Mouse (Mus musculus) lung, embryonic 14.5 days (tissue): ENCODE results near the gene Gm20388. TPM values are rescaled to one million over a fixed set of nuclear protein-coding genes. Genes with fewer than 3 reads are reported as not detected.

Source experiments
- ATAC-seq: fragments of 200-750 bp; cut with Nextera tagmentation; 2 replicates; pipeline ENCODE4 v1.8.0; 2017; ENCODE audit warnings: mild to moderate bottlenecking, moderate TSS enrichment, moderate library complexity; ENCODE audit not compliant: insufficient read depth
- DNase-seq: peaks from one replicate; pipeline ENCODE4 v3.0.0-alpha.2; 2015
- H3K27ac ChIP-seq: fragments of 300-500 bp; sonication (generic); 2 replicates; pipeline ENCODE4 v1.5.1; 2014; ENCODE audit warnings: low read depth, mild to moderate bottlenecking, moderate library complexity
- H3K27me3 ChIP-seq: fragments of 300-500 bp; sonication (generic); 2 replicates; pipeline ENCODE4 v1.6.1; 2014; ENCODE audit warnings: low read length, control low read depth; ENCODE audit not compliant: insufficient read depth
- H3K36me3 ChIP-seq: fragments of 300-500 bp; sonication (generic); 2 replicates; pipeline ENCODE4 v1.6.1; 2014; ENCODE audit warnings: control low read depth; ENCODE audit not compliant: insufficient read depth
- H3K4me1 ChIP-seq: fragments of 300-500 bp; sonication (generic); 2 replicates; pipeline ENCODE4 v1.6.1; 2014; ENCODE audit warnings: antibody characterized with exemption, control low read depth; ENCODE audit not compliant: insufficient read depth
- H3K4me2 ChIP-seq: fragments of 300-500 bp; sonication (generic); 2 replicates; pipeline ENCODE4 v1.6.1; 2014; ENCODE audit warnings: mild to moderate bottlenecking
- H3K4me3 ChIP-seq: fragments of 300-500 bp; sonication (generic); 2 replicates; pipeline ENCODE4 v1.5.1; 2014; ENCODE audit warnings: low read depth, low read length
- H3K9ac ChIP-seq: fragments of 300-500 bp; sonication (generic); 2 replicates; pipeline ENCODE4 v1.6.1; 2014
- H3K9me3 ChIP-seq: fragments of 300-500 bp; sonication (generic); 2 replicates; pipeline ENCODE4 v1.6.1; 2016; ENCODE audit warnings: low read depth, low read length, control low read depth
- CTCF ChIP-seq: IDR thresholded peaks from 2 replicates; pipeline ENCODE4 v1.5.1; 2016; ENCODE audit warnings: antibody characterized with exemption, low read depth
- WGBS: fragments of 180-500 bp; shearing (Covaris S2); extraction: QIAGEN DNeasy Blood & Tissue Kit; methylation state at CpG from one replicate; pipeline ENCODE4 v1.1.7; 2014; 5-methylcytosine and 5-hydroxymethylcytosine counted together
- polyA plus RNA-seq: library from polyadenylated mRNA; unstranded; fragments of >200 nt; fragmentation: Nextera tagmentation; extraction: Ambion mirVana; gene quantifications from 2 replicates; pipeline ENCODE4 v1.2.1, GENCODE M21; 2014

Gene Gm20388
- polyA plus RNA-seq, 1 experiment from 2014 or later: not detected

- peak; percentile 97 for DNase-seq
- no peaks in the 10 kb centered on the region for H3K36me3 ChIP-seq
- ATAC-seq: peak; percentile 88
Observed at GRCm38 (mm10) chr8:123783525-123784249, 3873.0 kb downstream of the Gm20388 start.

GRCm38 (mm10) chr8:123786166-123786565, 3875.5 kb downstream of the Gm20388 start:
- no peak overlapping the region for H3K27ac ChIP-seq
- DNase-seq (no peak), ATAC-seq (no peak)
- H3K4me2 ChIP-seq: no peak overlapping the region
- 0 out of 2 replicates have a peak, but pooled peaks cover 4% of the 10 kb centered on the region for H3K4me1 ChIP-seq
- 0 out of 2 replicates have a peak, but pooled peaks cover 2% of the 10 kb centered on the region for H3K27me3 ChIP-seq
- H3K9ac ChIP-seq: no peak overlapping the region
- H3K36me3 ChIP-seq: no peaks in the 10 kb centered on the region
- H3K4me3 ChIP-seq: no peak overlapping the region
- TF ChIP-seq CTCF: no peak
- H3K9me3 ChIP-seq: no peaks in the 10 kb centered on the region
- 66% methylated on average over 6 of the region's 6 CpGs for WGBS

More at GRCm38 (mm10) chr8:123783525-123784249, 3873.0 kb downstream of the Gm20388 start:
- Histone ChIP-seq H3K4me3 (no peak overlapping the region), H3K27ac (no peak overlapping the region), H3K9ac (no peak overlapping the region), H3K9me3 (no peaks in the 10 kb centered on the region), H3K4me2 (no peak overlapping the region), H3K4me1 (peaks cover 10% of the 10 kb centered on the region), H3K27me3 (no peaks in the 10 kb centered on the region)
- peak; percentile 97 for TF ChIP-seq CTCF
- 10% methylated on average over 6 of the region's 6 CpGs for WGBS

- no peaks in the 10 kb centered on the region for H3K9me3 ChIP-seq
- WGBS: 75% methylated on average over 6 of the region's 6 CpGs
Observed at GRCm38 (mm10) chr8:123786644-123787043, 3876.0 kb downstream of the Gm20388 start.

GRCm38 (mm10) chr8:123787254-123787897, 3876.7 kb downstream of the Gm20388 start:
- no peak for TF ChIP-seq CTCF
- H3K36me3 ChIP-seq: no peaks in the 10 kb centered on the region
- H3K4me2 ChIP-seq: peak overlapping the region; percentile 44
- H3K9me3 ChIP-seq: no peaks in the 10 kb centered on the region
- H3K9ac ChIP-seq: no peak overlapping the region
- 0 out of 2 replicates have a peak, but pooled peaks cover 4% of the 10 kb centered on the region for H3K4me1 ChIP-seq
- H3K4me3 ChIP-seq: no peak overlapping the region
- DNase-seq (no peak), ATAC-seq (no peak)
- 37% methylated on average over 21 of the region's 21 CpGs for WGBS
- H3K27me3 ChIP-seq: 0 out of 2 replicates have a peak, but pooled peaks cover 2% of the 10 kb centered on the region
- no peak overlapping the region for H3K27ac ChIP-seq

More at GRCm38 (mm10) chr8:123786644-123787043, 3876.0 kb downstream of the Gm20388 start:
- TF ChIP-seq CTCF: no peak
- Histone ChIP-seq H3K27me3 (0 out of 2 replicates have a peak, but pooled peaks cover 2% of the 10 kb centered on the region), H3K4me2 (no peak overlapping the region), H3K27ac (no peak overlapping the region), H3K9ac (no peak overlapping the region), H3K4me3 (no peak overlapping the region), H3K4me1 (0 out of 2 replicates have a peak, but pooled peaks cover 4% of the 10 kb centered on the region), H3K36me3 (no peaks in the 10 kb centered on the region)
- DNase-seq (no peak), ATAC-seq (no peak)

- Histone ChIP-seq H3K9me3 (no peaks in the 10 kb centered on the region), H3K27me3 (0 out of 2 replicates have a peak, but pooled peaks cover 2% of the 10 kb centered on the region), H3K27ac (no peak overlapping the region), H3K9ac (no peak overlapping the region), H3K4me2 (no peak overlapping the region), H3K36me3 (no peaks in the 10 kb centered on the region), H3K4me3 (no peak overlapping the region), H3K4me1 (0 out of 2 replicates have a peak, but pooled peaks cover 4% of the 10 kb centered on the region)
- TF ChIP-seq CTCF: no peak
- no peak for ATAC-seq
- WGBS: 38% methylated on average over 14 of the region's 14 CpGs
- no peak for DNase-seq
Observed at GRCm38 (mm10) chr8:123788416-123789170, 3878.0 kb downstream of the Gm20388 start.

GRCm38 (mm10) chr8:123789461-123789860, 3878.8 kb downstream of the Gm20388 start:
- DNase-seq: no peak
- WGBS: 64% methylated on average over 9 of the region's 9 CpGs
- no peak overlapping the region for H3K9ac ChIP-seq

More at GRCm38 (mm10) chr8:123789461-123789860, 3878.8 kb downstream of the Gm20388 start:
- Histone ChIP-seq H3K4me3 (no peak overlapping the region), H3K4me2 (no peak overlapping the region), H3K9me3 (no peaks in the 10 kb centered on the region), H3K27ac (no peak overlapping the region), H3K27me3 (0 out of 2 replicates have a peak, but pooled peaks cover 2% of the 10 kb centered on the region), H3K36me3 (no peaks in the 10 kb centered on the region), H3K4me1 (0 out of 2 replicates have a peak, but pooled peaks cover 4% of the 10 kb centered on the region)
- TF ChIP-seq CTCF: no peak
- 0 out of 2 replicates have a peak, but pooled peaks have one; percentile 18 for ATAC-seq
